Mouse (Mus musculus) heart, embryonic 16.5 days (tissue): ENCODE measurements around the gene Nkapd1. TPM values are rescaled to one million over a fixed set of nuclear protein-coding genes. Genes with fewer than 3 reads are reported as not detected.
A peak's percentile ranks its signal among the peaks of the same experiment; 100 is the strongest.

Source experiments
- ATAC-seq: fragments of 200-750 bp; cut with Nextera tagmentation; replicated peaks from 2 replicates; pipeline ENCODE4 v1.8.0; 2017; ENCODE audit warnings: moderate number of reproducible peaks; ENCODE audit not compliant: insufficient read depth, low FRiP score; ENCODE audit errors: extremely low read depth
- H3K27ac ChIP-seq: fragments of 300-500 bp; sonication (generic); 2 replicates; pipeline ENCODE4 v1.5.1; 2014; ENCODE audit warnings: mild to moderate bottlenecking, low read length, control low read depth, moderate library complexity
- H3K27me3 ChIP-seq: fragments of 300-500 bp; sonication (generic); 2 replicates; pipeline ENCODE4 v1.6.1; 2014; ENCODE audit warnings: low read length, mixed read lengths; ENCODE audit not compliant: control insufficient read depth, insufficient read depth
- H3K36me3 ChIP-seq: fragments of 300-500 bp; sonication (generic); 2 replicates; pipeline ENCODE4 v1.6.1; 2014; ENCODE audit not compliant: control insufficient read depth, insufficient read depth
- H3K4me1 ChIP-seq: fragments of 300-500 bp; sonication (generic); 2 replicates; pipeline ENCODE4 v1.6.1; 2014; ENCODE audit warnings: low read length, mixed read lengths; ENCODE audit not compliant: control insufficient read depth, insufficient read depth
- H3K4me2 ChIP-seq: fragments of 300-500 bp; sonication (generic); 2 replicates; pipeline ENCODE4 v1.6.1; 2014; ENCODE audit warnings: low read depth, mild to moderate bottlenecking, control low read depth, low read length
- H3K4me3 ChIP-seq: fragments of 300-500 bp; sonication (generic); 2 replicates; pipeline ENCODE4 v1.5.1; 2014; ENCODE audit warnings: mild to moderate bottlenecking, control low read depth, low read length
- H3K9ac ChIP-seq: fragments of 300-500 bp; sonication (generic); 2 replicates; pipeline ENCODE4 v1.6.1; 2014; ENCODE audit warnings: low read length, control low read depth
- H3K9me3 ChIP-seq: fragments of 300-500 bp; sonication (generic); replicated peaks from 2 replicates; pipeline ENCODE4 v1.6.1; 2016; ENCODE audit warnings: low read length; ENCODE audit not compliant: control insufficient read depth
- WGBS: fragments of 180-500 bp; shearing (Covaris S2); extraction: QIAGEN DNeasy Blood & Tissue Kit; methylation state at CpG from one replicate; pipeline ENCODE4 v1.1.7; 2014; 5-methylcytosine and 5-hydroxymethylcytosine counted together
- polyA plus RNA-seq: library from polyadenylated mRNA; unstranded; fragments of >200 nt; fragmentation: Nextera tagmentation; extraction: Ambion mirVana; gene quantifications from 2 replicates; pipeline ENCODE4 v1.2.1, GENCODE M21; 2015

Gene Nkapd1
- polyA plus RNA-seq, result 12.1 and 13.0 TPM in 2 replicates

DNA sequence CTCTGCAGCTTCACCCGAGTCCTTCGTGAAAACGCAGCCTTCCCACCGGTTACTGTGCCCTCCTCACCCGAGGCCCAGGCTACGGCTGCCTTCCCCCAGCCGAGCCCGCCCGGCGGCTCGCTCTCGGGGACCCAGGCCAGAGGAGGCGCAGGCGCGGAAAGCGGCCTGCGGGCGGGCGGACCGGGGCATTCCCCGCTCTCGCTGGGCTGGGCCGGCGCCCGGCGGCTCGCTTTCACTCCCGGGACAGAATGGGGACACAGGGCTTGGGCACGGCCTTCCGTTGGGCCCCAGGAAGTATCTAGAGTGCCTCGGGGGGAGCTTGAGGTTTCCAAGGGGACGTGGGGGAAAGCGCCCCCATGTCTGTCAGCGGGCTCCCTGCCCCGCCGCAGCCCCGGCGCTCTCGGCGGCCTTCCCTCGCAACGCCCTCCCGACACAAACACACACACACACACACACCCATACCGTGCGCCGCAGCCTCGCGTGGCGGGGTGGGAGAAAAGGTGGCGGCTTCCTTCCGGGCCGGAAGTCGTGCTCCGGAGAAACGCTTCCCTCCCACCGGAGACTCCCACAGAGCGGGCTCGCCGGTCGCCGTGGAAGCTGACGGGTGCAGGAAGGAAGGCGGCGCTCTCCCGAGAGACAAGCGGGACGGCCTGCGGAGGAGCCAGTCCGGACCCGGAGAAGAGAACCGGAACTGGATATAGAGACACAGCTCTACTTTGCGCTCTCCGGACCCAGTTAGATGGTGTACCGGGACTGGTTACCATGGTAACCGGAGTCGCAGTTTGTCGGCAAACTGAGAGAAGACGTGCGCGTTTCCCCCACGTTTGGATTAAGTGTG, at the start of gene Nkapd1, which contains the start of gene Pih1d2:
TSS of gene Nkapd1 (minus strand) at position 699 of the 838 bp plus-strand sequence.
TSS of gene Pih1d2 (plus strand) at position 556 of the 838 bp plus-strand sequence.
- ATAC-seq, result peak; percentile 91
- Histone ChIP-seq H3K9me3 (no peaks in the 10 kb centered on the region), H3K36me3 (peaks cover 25% of the 10 kb centered on the region), H3K9ac (peak within 1 kb of the TSS; percentile 93), H3K4me3 (peak within 1 kb of the TSS; percentile 86), H3K27ac (peak within 1 kb of the TSS; percentile 95), H3K4me2 (peak within 1 kb of the TSS; percentile 83), H3K27me3 (no peaks in the 10 kb centered on the region), H3K4me1 (peaks cover 8% of the 10 kb centered on the region)
- WGBS, result under 1% methylated on average over 80 of the region's 81 CpGs

DNA sequence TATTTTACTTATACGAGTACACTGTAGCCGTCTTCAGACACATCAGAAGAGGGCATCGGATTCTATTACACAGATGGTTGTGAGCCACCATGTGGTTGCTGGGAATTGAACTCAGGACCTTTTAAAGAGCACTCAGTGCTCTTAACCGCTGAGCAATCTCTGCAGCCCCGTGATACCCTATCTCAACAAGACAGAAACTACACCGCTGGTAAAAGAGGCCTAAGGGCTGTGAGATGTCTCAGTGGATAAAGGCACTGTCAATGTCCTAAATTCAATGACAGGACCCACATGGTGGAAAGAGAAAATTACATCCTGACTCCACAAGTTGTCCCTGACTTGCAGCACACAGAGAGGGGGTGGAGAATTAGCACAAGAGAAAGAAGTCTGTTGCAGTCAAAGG, 49.2 kb upstream of the Nkapd1 start:
- no peak overlapping the region for H3K4me3 ChIP-seq
- H3K27me3 ChIP-seq, result no peaks in the 10 kb centered on the region
- 74% methylated on average over 6 of the region's 6 CpGs for WGBS
- H3K36me3 ChIP-seq, result peaks cover 5% of the 10 kb centered on the region; the same call in 1 of the 2 replicates
- no peaks in the 10 kb centered on the region for H3K9me3 ChIP-seq
- ATAC-seq, result no peak
- H3K9ac ChIP-seq, result no peak overlapping the region
- no peak overlapping the region for H3K27ac ChIP-seq
- no peak overlapping the region for H3K4me2 ChIP-seq
- no peaks in the 10 kb centered on the region for H3K4me1 ChIP-seq

DNA sequence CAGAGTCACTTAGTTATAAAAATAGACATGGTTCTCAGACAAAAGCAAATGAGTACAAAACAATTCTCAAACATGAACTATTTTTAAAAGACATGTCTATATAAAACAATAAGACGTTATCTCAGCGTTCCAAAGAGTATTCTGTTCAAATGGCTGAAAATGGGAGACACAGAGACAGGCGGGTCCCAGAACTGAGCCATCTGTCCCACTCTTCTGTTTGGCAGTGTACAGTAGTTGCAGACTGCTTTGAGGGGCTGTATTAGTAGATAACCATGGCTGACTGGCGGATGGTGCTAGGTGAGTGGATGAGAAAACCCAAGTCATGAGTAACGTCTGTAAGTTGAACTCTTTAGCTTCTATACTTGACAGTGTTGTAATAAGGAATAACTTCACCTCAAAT, 47.6 kb upstream of the Nkapd1 start:
- H3K9me3 ChIP-seq, result no peaks in the 10 kb centered on the region
- H3K27me3 ChIP-seq, result no peaks in the 10 kb centered on the region
- peaks cover 5% of the 10 kb centered on the region; the same call in 1 of the 2 replicates for H3K4me1 ChIP-seq
- H3K4me2 ChIP-seq, result no peak overlapping the region
- H3K4me3 ChIP-seq, result no peak overlapping the region
- H3K27ac ChIP-seq, result peak overlapping the region; percentile 20; the same call in 1 of the 2 replicates
- no peak for ATAC-seq
- 71% methylated on average over 5 of the region's 5 CpGs for WGBS
- no peak overlapping the region for H3K9ac ChIP-seq
- H3K36me3 ChIP-seq, result peaks cover 5% of the 10 kb centered on the region; the same call in 1 of the 2 replicates

DNA sequence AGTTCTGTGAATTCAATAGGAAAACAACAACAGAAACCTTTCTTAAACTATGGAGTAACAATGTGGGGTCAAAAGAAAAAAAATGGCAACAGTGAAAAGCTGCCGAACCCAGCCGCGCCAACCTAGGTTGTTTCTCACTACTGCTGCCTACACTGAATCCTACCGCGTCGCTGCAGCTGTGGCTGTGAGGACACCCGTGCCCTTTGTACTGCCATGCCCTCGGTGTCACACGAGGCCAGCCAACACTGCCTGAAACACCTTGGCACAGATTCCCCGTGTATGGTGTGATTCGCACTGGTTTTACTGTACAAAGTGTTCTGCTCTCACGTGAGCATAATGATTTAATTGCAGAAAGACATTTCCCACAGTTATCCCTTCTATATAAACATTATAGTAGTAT, 43.2 kb upstream of the Nkapd1 start:
- peaks cover 18% of the 10 kb centered on the region for H3K4me1 ChIP-seq
- H3K9ac ChIP-seq, result peak overlapping the region; percentile 98
- no peaks in the 10 kb centered on the region for H3K9me3 ChIP-seq
- peak overlapping the region; percentile 93 for H3K27ac ChIP-seq
- H3K27me3 ChIP-seq, result no peaks in the 10 kb centered on the region
- peaks cover 15% of the 10 kb centered on the region for H3K36me3 ChIP-seq
- WGBS, result 18% methylated on average over 12 of the region's 12 CpGs
- peak overlapping the region; percentile 65 for H3K4me2 ChIP-seq
- ATAC-seq, result no peak
- peak overlapping the region; percentile 76 for H3K4me3 ChIP-seq

DNA sequence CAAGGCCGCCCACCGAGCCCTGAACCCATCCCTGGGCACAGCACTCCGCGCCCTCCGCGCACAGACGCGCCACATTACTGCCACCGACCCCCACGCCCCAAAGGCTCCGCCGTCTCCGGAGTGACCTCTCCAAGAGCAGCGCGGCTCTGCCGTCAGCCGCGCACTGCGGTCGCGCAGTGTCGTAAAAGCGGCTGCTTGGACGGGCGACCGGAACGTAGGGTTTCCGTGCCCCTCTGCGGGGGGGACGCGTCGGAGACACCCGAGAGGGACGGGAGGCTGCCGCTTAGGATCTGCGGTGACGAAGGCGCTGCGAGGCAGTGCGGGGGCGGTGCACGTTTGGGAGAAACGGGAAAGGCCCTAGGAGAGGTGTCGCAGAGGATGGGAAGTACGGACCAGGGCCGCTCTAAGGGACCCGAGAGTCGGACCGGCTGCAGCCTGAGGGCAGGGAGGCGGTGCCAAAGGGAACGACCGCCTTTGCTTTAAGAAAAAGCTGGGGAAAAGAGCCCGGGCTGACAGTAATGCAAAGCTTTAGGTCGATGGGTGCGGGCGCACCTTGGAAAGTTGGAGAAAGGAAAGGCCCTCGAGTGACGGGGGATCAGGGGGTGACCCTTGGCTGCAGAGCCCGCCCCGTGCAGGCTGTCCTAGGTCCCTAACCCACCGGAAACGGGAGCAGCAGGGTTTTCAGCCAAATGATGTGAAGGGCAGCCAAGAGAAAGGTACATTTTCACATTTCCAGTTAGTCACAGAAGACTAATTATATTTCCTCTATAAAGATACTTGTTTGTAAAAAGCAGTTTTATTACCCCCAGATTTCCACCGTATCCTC, 42.3 kb upstream of the Nkapd1 start, which contains the start of gene Dlat:
TSS of gene Dlat (minus strand) at position 389 of the 826 bp plus-strand sequence.
- Histone ChIP-seq H3K9ac (peak within 1 kb of the TSS; percentile 98), H3K4me2 (peak within 1 kb of the TSS; percentile 65), H3K27me3 (no peaks in the 10 kb centered on the region), H3K4me1 (peaks cover 18% of the 10 kb centered on the region), H3K36me3 (peaks cover 15% of the 10 kb centered on the region), H3K27ac (peak within 1 kb of the TSS; percentile 93), H3K4me3 (peak within 1 kb of the TSS; percentile 76), H3K9me3 (no peaks in the 10 kb centered on the region)
- ATAC-seq, result peak; percentile 93
- 0% methylated on average over 63 of the region's 63 CpGs for whole genome bisulfite sequencing

DNA sequence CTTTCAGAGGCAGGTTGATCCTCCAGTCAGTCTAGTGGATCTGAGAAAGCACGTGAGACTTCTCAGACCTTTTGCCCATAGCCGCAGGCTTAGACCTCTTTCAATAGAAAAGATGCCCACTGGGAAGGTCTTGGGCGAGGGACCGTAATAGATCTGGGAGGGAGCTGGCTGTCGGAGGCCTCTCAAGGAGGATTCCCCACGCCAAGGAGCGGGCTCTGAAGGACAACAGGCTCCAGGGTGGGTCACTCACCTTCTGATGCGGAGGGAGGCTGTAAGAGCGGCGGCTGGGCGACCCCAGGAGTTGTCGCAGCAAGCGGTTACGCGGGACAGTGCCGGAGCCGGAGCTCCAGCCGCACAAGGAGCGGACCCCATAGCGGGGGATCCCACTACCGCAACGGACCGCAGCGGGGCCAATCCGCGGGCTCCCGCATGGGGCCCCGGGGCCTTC, 41.7 kb upstream of the Nkapd1 start:
- H3K4me2 ChIP-seq, result peak overlapping the region; percentile 65
- peak overlapping the region; percentile 98 for H3K9ac ChIP-seq
- no peaks in the 10 kb centered on the region for H3K27me3 ChIP-seq
- peak; percentile 52; the same call in 1 of the 2 replicates for ATAC-seq
- under 1% methylated on average over 28 of the region's 28 CpGs for WGBS
- peak overlapping the region; percentile 76 for H3K4me3 ChIP-seq
- H3K36me3 ChIP-seq, result peaks cover 15% of the 10 kb centered on the region
- no peaks in the 10 kb centered on the region for H3K9me3 ChIP-seq
- H3K4me1 ChIP-seq, result peaks cover 18% of the 10 kb centered on the region
- H3K27ac ChIP-seq, result peak overlapping the region; percentile 93

DNA sequence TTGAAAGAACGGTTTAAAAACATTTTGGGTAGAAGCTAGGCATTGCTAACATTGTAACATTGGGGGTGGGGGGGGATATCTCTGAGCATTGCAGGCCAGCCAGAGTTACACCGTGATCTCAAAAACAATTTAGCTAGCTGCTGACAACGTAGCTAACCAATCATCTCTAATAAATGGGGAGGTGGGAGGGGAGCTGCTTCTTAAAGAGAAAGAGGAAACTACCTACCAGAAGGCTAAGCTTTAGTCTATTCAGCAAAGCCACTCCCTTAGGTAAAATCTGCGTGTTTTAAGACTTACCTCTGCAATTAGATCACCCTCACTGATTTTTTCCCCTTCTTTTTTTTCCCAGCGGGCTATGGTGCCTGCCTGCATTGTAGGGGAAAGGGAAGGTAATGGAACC, 41.1 kb upstream of the Nkapd1 start:
- Histone ChIP-seq H3K9ac (peak overlapping the region; percentile 98), H3K36me3 (peaks cover 21% of the 10 kb centered on the region), H3K27me3 (no peaks in the 10 kb centered on the region), H3K27ac (peak overlapping the region; percentile 93; the same call in 1 of the 2 replicates), H3K4me2 (peak overlapping the region; percentile 65), H3K4me1 (peaks cover 18% of the 10 kb centered on the region), H3K9me3 (no peaks in the 10 kb centered on the region), H3K4me3 (peak overlapping the region; percentile 76)
- 11% methylated on average over 5 of the region's 5 CpGs for WGBS
- ATAC-seq, result no peak

DNA sequence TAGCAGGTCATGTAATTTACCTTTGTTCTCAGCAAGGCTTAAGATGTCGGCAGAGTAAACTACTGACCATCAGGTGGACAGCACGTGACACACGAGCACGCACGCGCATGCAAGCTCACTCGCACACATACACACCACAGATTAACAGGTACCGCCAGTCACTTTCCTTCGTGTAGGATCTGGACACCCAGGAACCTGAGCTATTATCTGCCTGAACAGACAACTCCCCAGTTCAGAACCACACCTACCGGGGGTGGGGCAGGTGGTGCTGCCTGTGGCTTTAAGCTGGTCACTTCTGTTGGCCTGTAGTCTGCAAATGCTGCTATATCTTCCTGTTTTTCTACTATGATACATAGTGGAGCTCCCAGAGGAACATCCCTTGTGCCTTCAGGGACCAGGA, 33.2 kb upstream of the Nkapd1 start:
- Histone ChIP-seq H3K4me1 (no peaks in the 10 kb centered on the region), H3K4me2 (no peak overlapping the region), H3K4me3 (no peak overlapping the region), H3K36me3 (peaks cover 66% of the 10 kb centered on the region), H3K9ac (no peak overlapping the region), H3K27me3 (no peaks in the 10 kb centered on the region), H3K27ac (no peak overlapping the region), H3K9me3 (no peaks in the 10 kb centered on the region)
- WGBS, result 93% methylated on average over 10 of the region's 10 CpGs
- ATAC-seq, result no peak
